Mouse (Mus musculus) brain, embryonic 14.5 days (tissue): Measurements from ENCODE around the gene Pa2g4.

Experiments used
- CTCF ChIP-seq: fragments of 200-500 bp; IDR thresholded peaks from 2 replicates; pipeline ENCODE4 v1.5.1; 2012; ENCODE audit warnings: inconsistent platforms, mild to moderate bottlenecking, moderate library complexity, borderline replicate concordance; ENCODE audit not compliant: insufficient read depth, insufficient read length; ENCODE audit errors: extremely low read depth
- POLR2A ChIP-seq: fragments of 200-500 bp; IDR thresholded peaks from 2 replicates; pipeline ENCODE4 v1.6.1; 2012; ENCODE audit warnings: mild to moderate bottlenecking, inconsistent platforms, borderline replicate concordance; ENCODE audit not compliant: poor library complexity, insufficient read depth, insufficient read length, severe bottlenecking; ENCODE audit errors: extremely low read depth

DNA sequence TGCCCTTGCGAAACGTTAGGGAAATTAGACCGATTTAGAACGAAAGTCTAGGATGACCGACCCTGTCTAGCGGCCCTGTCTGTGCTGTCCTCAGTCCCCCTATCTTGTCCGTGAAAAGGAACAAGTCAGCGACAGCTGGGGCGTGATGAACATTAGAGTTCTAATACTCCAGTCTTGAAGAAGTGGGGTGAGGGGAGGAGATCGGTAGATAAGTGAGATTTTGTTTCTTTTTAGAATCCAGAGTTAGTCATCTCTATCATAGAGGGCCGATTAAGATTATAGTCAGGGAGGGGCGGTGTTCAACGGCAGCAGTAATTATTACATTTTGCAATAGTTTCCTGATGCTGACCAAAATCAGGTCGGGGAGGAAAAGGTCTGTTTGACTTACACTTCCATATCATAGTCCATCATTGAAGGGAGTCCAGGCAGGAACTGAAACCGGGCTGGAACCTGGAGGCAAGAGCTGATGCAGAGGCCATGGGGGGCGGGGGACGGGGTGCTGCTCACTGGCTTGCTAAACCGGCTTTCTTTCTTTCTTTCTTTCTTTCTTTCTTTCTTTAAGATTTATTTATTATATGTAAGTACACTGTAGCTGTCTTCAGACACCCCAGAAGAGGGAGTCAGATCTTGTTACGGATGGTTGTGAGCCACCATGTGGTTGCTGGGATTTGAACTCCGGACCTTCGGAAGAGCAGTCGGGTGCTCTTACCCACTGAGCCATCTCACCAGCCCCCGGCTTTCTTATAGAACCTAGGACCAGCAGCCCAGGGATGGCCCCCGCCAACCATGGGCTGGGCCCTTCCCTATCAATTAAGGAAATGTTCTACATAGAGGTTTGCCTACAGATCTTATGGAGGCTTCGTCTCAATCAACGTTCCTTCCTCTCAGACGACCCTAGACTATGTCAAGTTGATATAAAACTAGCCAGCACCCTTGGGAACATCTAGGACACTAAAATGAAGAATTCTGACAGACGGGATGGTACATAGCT, 39.1 kb downstream of the Pa2g4 start:
- TF ChIP-seq CTCF = no peak
- TF ChIP-seq POLR2A = no peak
